Mouse (Mus musculus) midbrain, embryonic 12.5 days (tissue): ENCODE data around the gene Pou2f2. TPM values are rescaled to one million over a fixed set of nuclear protein-coding genes. Genes with fewer than 3 reads are reported as not detected.

Experiments used
- ATAC-seq: fragments of 200-750 bp; cut with Nextera tagmentation; 2 replicates; pipeline ENCODE4 v1.8.0; 2017; ENCODE audit warnings: low read depth, moderate TSS enrichment, moderate library complexity; ENCODE audit not compliant: low FRiP score
- H3K27ac ChIP-seq: fragments of 300-500 bp; sonication (generic); replicated peaks from 2 replicates; pipeline ENCODE4 v1.5.1; 2016; ENCODE audit warnings: mild to moderate bottlenecking
- H3K27me3 ChIP-seq: fragments of 300-500 bp; sonication (generic); 2 replicates; pipeline ENCODE4 v1.6.1; 2016; ENCODE audit warnings: mild to moderate bottlenecking
- H3K36me3 ChIP-seq: fragments of 300-500 bp; sonication (generic); 2 replicates; pipeline ENCODE4 v1.6.1; 2016
- H3K4me1 ChIP-seq: fragments of 300-500 bp; sonication (generic); 2 replicates; pipeline ENCODE4 v1.6.1; 2016
- H3K4me2 ChIP-seq: fragments of 300-500 bp; sonication (generic); replicated peaks from 2 replicates; pipeline ENCODE4 v1.6.1; 2016; ENCODE audit warnings: mild to moderate bottlenecking, moderate library complexity
- H3K4me3 ChIP-seq: fragments of 300-500 bp; sonication (generic); 2 replicates; pipeline ENCODE4 v1.5.1; 2016; ENCODE audit warnings: mild to moderate bottlenecking
- H3K9ac ChIP-seq: fragments of 300-500 bp; sonication (generic); replicated peaks from 2 replicates; pipeline ENCODE4 v1.6.1; 2016; ENCODE audit warnings: mild to moderate bottlenecking, moderate library complexity
- H3K9me3 ChIP-seq: fragments of 300-500 bp; sonication (generic); 2 replicates; pipeline ENCODE4 v1.6.1; 2016; ENCODE audit warnings: mild to moderate bottlenecking
- WGBS: fragments of 180-500 bp; shearing (Covaris S2); methylation state at CpG from one replicate; pipeline ENCODE4 v1.1.7; 2016; 5-methylcytosine and 5-hydroxymethylcytosine counted together
- polyA plus RNA-seq: library from polyadenylated mRNA; unstranded; fragments of >200 nt; fragmentation: Nextera tagmentation; extraction: Ambion mirVana; gene quantifications from 2 replicates; pipeline ENCODE4 v1.2.1, GENCODE M21; 2016

Gene Pou2f2
- polyA plus RNA-seq, 1 experiment from 2014 or later = 44.0 TPM

- no peak overlapping the region; the same call in 1 of the 2 replicates for H3K9ac ChIP-seq
These were observed 23.3 kb downstream of the Pou2f2 start for GRCm38 (mm10) chr7:25156158-25156648.

GRCm38 (mm10) chr7:25155469-25156157, 23.9 kb downstream of the Pou2f2 start:
- peak overlapping the region; percentile 46 for H3K4me2 ChIP-seq
- no peaks in the 10 kb centered on the region for H3K9me3 ChIP-seq
- no peak for ATAC-seq
- peaks cover 60% of the 10 kb centered on the region for H3K4me1 ChIP-seq
- H3K36me3 ChIP-seq = no peaks in the 10 kb centered on the region
- WGBS = 11% methylated on average over 17 of the region's 17 CpGs
- H3K27me3 ChIP-seq = peaks cover 31% of the 10 kb centered on the region
- peak overlapping the region; percentile 55 for H3K27ac ChIP-seq
- peak overlapping the region; percentile 40 for H3K4me3 ChIP-seq
- peak overlapping the region; percentile 24; the same call in 1 of the 2 replicates for H3K9ac ChIP-seq

More at GRCm38 (mm10) chr7:25156158-25156648, 23.3 kb downstream of the Pou2f2 start:
- Histone ChIP-seq H3K27ac (peak overlapping the region; percentile 55), H3K4me2 (peak overlapping the region; percentile 46), H3K36me3 (no peaks in the 10 kb centered on the region), H3K4me3 (peak overlapping the region; percentile 40; the same call in 1 of the 2 replicates), H3K9me3 (no peaks in the 10 kb centered on the region), H3K4me1 (peaks cover 54% of the 10 kb centered on the region), H3K27me3 (peaks cover 31% of the 10 kb centered on the region)
- no peak for ATAC-seq
- WGBS = 32% methylated on average over 14 of the region's 14 CpGs

DNA sequence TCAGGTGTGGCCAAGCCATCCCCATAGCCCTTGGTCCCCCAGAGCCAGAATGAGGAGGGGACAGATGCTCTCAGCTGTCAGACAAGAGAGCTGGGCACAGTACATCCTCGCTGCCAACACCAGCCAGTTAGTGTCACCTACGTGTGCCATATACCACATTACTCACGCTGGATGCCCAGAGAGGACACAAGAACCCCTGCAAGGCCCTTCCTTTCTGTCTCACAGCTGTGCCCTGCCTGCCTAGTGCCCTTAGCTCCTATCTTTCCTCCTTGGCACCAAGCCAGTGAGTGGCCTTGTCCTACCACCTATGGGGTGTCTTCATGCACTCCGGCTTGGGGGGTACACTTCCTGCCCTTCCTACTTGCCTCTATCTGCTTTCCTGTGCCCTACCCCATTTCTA, 24.9 kb downstream of the Pou2f2 start:
- H3K4me1 ChIP-seq = peaks cover 70% of the 10 kb centered on the region
- peak overlapping the region; percentile 95 for H3K27ac ChIP-seq
- peak overlapping the region; percentile 66 for H3K9ac ChIP-seq
- H3K4me2 ChIP-seq = peak overlapping the region; percentile 46
- WGBS = 71% methylated on average over 4 of the region's 4 CpGs
- peak overlapping the region; percentile 40 for H3K4me3 ChIP-seq
- ATAC-seq = no peak
- H3K36me3 ChIP-seq = no peaks in the 10 kb centered on the region
- H3K9me3 ChIP-seq = no peaks in the 10 kb centered on the region
- H3K27me3 ChIP-seq = peaks cover 35% of the 10 kb centered on the region

GRCm38 (mm10) chr7:25153841-25154240, 25.7 kb downstream of the Pou2f2 start:
- Histone ChIP-seq H3K4me3 (peak overlapping the region; percentile 40), H3K27me3 (peaks cover 39% of the 10 kb centered on the region), H3K4me1 (peaks cover 73% of the 10 kb centered on the region), H3K9ac (peak overlapping the region; percentile 66), H3K27ac (peak overlapping the region; percentile 95), H3K36me3 (no peaks in the 10 kb centered on the region), H3K4me2 (peak overlapping the region; percentile 46), H3K9me3 (no peaks in the 10 kb centered on the region)
- WGBS = 60% methylated on average over 7 of the region's 7 CpGs
- no peak for ATAC-seq

DNA sequence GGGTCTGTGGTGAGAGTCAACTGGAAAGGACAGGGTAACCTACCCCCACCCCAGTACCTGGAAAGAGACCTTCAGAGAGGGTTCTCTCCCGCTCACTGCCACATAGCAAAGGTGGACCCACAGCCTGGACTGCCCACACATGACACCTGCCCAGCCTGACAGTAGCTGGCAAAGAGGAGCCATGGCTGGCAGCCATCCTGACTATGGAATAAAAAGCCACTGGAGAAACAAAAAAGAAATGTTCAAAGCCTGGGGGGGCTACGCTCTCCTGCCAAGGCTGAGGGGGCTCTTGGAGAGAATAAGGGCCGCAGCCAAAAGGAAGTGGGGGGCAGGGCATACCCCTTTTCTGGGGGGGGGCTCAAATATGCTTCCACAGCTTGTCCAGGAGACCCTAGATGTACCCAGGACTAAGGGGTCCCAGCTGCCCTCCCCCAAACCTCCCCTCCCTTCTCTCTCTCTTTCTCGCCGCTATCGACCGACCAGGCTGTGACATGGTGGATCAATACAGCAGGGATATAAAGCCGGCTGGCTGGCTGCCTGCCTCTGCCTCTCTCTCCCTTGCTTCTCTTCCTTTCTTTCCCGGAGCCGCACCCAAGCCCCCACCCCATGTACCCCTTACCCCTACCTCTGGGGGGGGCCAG, 27.5 kb downstream of the Pou2f2 start:
- peak overlapping the region; percentile 46 for H3K4me2 ChIP-seq
- H3K4me3 ChIP-seq = peak overlapping the region; percentile 40
- H3K36me3 ChIP-seq = no peaks in the 10 kb centered on the region
- no peaks in the 10 kb centered on the region for H3K9me3 ChIP-seq
- 25% methylated on average over 10 of the region's 10 CpGs for WGBS
- peaks cover 73% of the 10 kb centered on the region for H3K4me1 ChIP-seq
- H3K9ac ChIP-seq = peak overlapping the region; percentile 66
- peaks cover 35% of the 10 kb centered on the region for H3K27me3 ChIP-seq
- ATAC-seq = no peak
- H3K27ac ChIP-seq = peak overlapping the region; percentile 95

GRCm38 (mm10) chr7:25151009-25151408, 28.5 kb downstream of the Pou2f2 start:
- Histone ChIP-seq H3K9me3 (no peaks in the 10 kb centered on the region), H3K4me1 (peaks cover 67% of the 10 kb centered on the region), H3K4me2 (peak overlapping the region; percentile 46), H3K27ac (peak overlapping the region; percentile 95), H3K27me3 (peaks cover 25% of the 10 kb centered on the region), H3K4me3 (peak overlapping the region; percentile 24), H3K9ac (peak overlapping the region; percentile 66), H3K36me3 (no peaks in the 10 kb centered on the region)
- ATAC-seq = peak; percentile 35; the same call in 1 of the 2 replicates
- 2% methylated on average over 6 of the region's 7 CpGs for WGBS

GRCm38 (mm10) chr7:25150151-25150663, 29.3 kb downstream of the Pou2f2 start:
- ATAC-seq = peak; percentile 65
- H3K4me2 ChIP-seq = peak overlapping the region; percentile 46
- H3K27me3 ChIP-seq = peaks cover 22% of the 10 kb centered on the region
- H3K27ac ChIP-seq = peak overlapping the region; percentile 95
- under 1% methylated on average over 18 of the region's 18 CpGs for WGBS
- peaks cover 59% of the 10 kb centered on the region for H3K4me1 ChIP-seq
- no peaks in the 10 kb centered on the region for H3K9me3 ChIP-seq
- no peaks in the 10 kb centered on the region for H3K36me3 ChIP-seq
- peak overlapping the region; percentile 24 for H3K4me3 ChIP-seq
- H3K9ac ChIP-seq = peak overlapping the region; percentile 66

GRCm38 (mm10) chr7:25145896-25146295, 33.6 kb downstream of the Pou2f2 start:
- no peak overlapping the region for H3K4me2 ChIP-seq
- no peak overlapping the region for H3K4me3 ChIP-seq
- no peak for ATAC-seq
- peaks cover 16% of the 10 kb centered on the region for H3K4me1 ChIP-seq
- H3K9me3 ChIP-seq = no peaks in the 10 kb centered on the region
- H3K36me3 ChIP-seq = no peaks in the 10 kb centered on the region
- 7% methylated on average over 10 of the region's 10 CpGs for WGBS
- no peak overlapping the region for H3K27ac ChIP-seq
- peaks cover 18% of the 10 kb centered on the region; the same call in 1 of the 2 replicates for H3K27me3 ChIP-seq
- H3K9ac ChIP-seq = no peak overlapping the region

DNA sequence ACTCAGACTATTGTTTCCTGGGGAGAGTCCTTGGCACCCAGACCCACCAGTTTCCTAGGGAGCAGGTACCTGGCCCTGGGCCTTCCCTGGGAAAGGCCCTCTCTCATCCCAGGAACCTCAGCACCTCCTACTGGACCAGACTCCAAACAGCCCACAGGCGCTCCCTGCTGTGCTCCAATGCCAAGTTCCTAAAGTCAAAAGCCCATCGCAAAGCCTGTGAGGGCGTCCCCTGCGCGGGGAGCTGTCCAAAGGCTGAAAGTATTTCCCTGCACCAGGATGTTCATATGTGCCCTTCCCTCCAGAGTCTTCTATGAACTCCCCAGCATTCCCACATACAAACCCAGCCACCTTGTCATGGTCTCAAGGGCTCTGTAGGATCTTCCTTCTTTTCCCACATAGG, 37.8 kb downstream of the Pou2f2 start:
- 2% methylated on average over 5 of the region's 5 CpGs for WGBS
- Histone ChIP-seq H3K27ac (no peak overlapping the region), H3K9ac (no peak overlapping the region), H3K36me3 (no peaks in the 10 kb centered on the region), H3K4me2 (no peak overlapping the region), H3K9me3 (no peaks in the 10 kb centered on the region), H3K4me1 (no peaks in the 10 kb centered on the region), H3K27me3 (peaks cover 15% of the 10 kb centered on the region), H3K4me3 (no peak overlapping the region)
- no peak for ATAC-seq

DNA sequence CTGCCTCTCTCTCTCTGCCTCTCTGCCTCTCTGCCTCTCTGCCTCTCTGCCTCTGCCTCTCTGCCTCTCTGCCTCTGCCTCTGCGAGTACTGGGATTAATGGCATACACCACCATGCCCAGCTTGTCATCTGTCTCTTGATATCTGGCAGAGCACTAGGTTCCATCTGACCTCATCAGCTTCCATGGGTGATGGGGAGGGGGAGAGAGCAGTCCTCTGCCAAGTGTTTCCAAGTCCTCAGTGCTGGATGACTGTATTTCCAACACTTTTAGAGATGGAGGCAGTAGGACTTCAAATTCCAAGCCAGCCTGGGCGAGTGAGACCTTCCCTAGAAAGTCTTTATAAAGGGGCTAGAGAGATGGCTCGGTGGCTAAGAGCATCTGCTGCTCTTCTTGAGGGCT, 42.0 kb downstream of the Pou2f2 start:
- Histone ChIP-seq H3K36me3 (0 out of 2 replicates have a peak, but pooled peaks cover 3% of the 10 kb centered on the region), H3K4me2 (no peak overlapping the region), H3K9ac (no peak overlapping the region), H3K9me3 (peaks cover 4% of the 10 kb centered on the region; the same call in 1 of the 2 replicates), H3K27me3 (peaks cover 38% of the 10 kb centered on the region), H3K27ac (no peak overlapping the region), H3K4me1 (peaks cover 25% of the 10 kb centered on the region), H3K4me3 (no peak overlapping the region)
- ATAC-seq = no peak
- 48% methylated on average over 3 of the region's 3 CpGs for WGBS

DNA sequence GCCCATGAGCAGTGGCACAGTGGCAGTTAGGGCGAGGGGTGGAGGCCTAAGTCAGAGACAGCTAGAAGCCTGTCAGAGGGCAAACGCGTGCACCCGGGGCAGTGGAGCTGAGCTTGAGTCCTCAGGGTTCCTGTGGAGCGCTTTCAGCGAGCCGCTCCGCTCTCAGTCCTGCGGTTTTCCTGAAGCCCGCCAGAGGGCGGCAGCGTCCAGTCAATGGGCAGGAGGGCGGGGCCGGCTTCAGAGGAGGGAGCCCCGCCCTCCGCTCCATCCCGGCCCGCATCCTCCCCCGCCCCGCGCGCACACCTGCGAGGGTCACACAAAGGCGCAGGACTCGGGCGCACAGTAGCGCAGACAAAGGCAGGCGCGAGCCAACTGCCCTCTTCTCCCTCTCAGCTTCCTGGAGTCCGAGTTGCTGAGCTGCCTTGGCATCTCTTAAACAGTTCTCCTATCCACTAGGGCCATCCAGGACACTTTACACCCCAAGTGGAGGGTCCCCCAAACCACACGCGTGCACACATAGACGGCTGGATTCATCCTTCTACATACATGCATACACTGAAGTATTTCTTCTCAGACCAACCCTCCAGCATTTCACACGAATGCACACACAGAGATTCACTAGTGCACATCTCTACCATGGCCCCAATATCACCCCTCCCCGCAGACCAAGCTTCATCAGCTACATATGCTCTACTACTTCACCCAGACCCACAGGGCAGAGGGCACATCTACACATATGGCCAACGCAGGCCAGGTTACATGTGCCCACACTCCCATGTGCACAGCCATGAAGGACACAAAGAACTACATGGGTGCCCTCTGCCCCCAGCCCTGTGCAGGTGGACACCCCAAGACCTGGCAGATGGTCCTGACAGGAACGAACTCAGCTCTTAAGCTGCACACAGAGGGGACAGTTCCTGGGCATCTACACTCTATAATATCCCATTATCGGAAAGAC, 46.2 kb downstream of the Pou2f2 start:
- WGBS = 8% methylated on average over 38 of the region's 38 CpGs
- H3K27ac ChIP-seq = peak overlapping the region; percentile 81
- H3K9ac ChIP-seq = peak overlapping the region; percentile 31
- H3K36me3 ChIP-seq = 0 out of 2 replicates have a peak, but pooled peaks cover 3% of the 10 kb centered on the region
- peaks cover 4% of the 10 kb centered on the region; the same call in 1 of the 2 replicates for H3K9me3 ChIP-seq
- H3K27me3 ChIP-seq = peaks cover 54% of the 10 kb centered on the region
- peaks cover 30% of the 10 kb centered on the region for H3K4me1 ChIP-seq
- H3K4me3 ChIP-seq = peak overlapping the region; percentile 32
- ATAC-seq = peak; percentile 79
- H3K4me2 ChIP-seq = peak overlapping the region; percentile 56
